Mouse (Mus musculus) ES-E14 (cell line): ENCODE results near the gene Cenpf.

Experiments
- CHD2 ChIP-seq: IDR thresholded peaks from 2 replicates; pipeline ENCODE4 v1.6.1; 2014; ENCODE audit warnings: mild to moderate bottlenecking, low read depth, low read length, inconsistent platforms
- HCFC1 ChIP-seq: IDR thresholded peaks from 2 replicates; pipeline ENCODE4 v1.6.1; 2012; ENCODE audit warnings: low read length, inconsistent platforms, borderline replicate concordance; ENCODE audit not compliant: insufficient read depth
- MAFK ChIP-seq: IDR thresholded peaks from 2 replicates; pipeline ENCODE4 v1.6.1; 2014; ENCODE audit warnings: mild to moderate bottlenecking, low read depth, low read length, inconsistent platforms; ENCODE audit not compliant: insufficient read depth
- ZNF384 ChIP-seq: IDR thresholded peaks from 2 replicates; pipeline ENCODE4 v1.6.1; 2012; ENCODE audit warnings: low read depth, low read length, inconsistent platforms

DNA sequence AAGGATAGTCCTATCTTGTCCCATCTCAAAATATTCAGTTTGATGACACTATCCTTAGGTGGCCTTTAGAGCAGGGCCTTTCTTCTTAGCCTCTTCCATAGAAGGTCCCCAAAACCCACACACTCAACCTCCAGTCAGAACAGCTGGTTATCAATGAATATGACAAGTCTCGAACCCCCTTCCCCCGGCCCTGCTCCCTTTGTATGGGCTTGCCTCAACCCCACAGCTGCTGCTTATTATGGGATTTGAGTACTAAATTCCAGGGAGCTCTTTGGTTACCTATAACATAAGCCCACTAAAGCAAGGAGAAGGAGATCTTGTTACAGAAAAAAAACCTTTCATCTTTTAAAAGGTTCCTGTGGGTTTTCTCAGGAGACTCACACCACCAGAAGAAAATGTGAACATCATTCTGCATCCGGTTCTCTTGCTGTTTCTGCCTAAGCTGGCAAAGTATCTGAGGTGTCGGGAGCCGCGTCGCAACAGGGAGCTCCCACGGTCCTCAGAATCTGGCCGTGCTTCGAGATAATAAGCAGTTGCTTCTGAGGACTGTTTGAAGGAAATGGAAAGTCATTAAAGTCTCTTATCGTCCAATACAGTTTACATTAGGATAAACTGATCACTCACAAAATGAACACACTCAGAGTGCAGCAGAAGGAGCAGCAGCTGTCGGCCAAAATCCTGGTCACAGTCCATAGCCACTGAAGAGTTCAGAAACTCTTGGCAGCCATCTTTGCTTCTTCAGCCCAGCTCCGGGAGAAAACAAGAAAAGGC is 68.7 kb downstream of the Cenpf start:
- no peak for TF ChIP-seq ZNF384
- no peak for TF ChIP-seq HCFC1
- TF ChIP-seq CHD2: no peak
- no peak for TF ChIP-seq MAFK
